Mouse (Mus musculus) midbrain, embryonic 12.5 days (tissue): ENCODE results near the gene Aldh16a1. TPM values are rescaled to one million over a fixed set of nuclear protein-coding genes. Genes with fewer than 3 reads are reported as not detected.
A peak's percentile ranks its signal among the peaks of the same experiment; 100 is the strongest.

Experiments used
- ATAC-seq: fragments of 200-750 bp; cut with Nextera tagmentation; 2 replicates; pipeline ENCODE4 v1.8.0; 2017; ENCODE audit warnings: low read depth, moderate TSS enrichment, moderate library complexity; ENCODE audit not compliant: low FRiP score
- H3K27ac ChIP-seq: fragments of 300-500 bp; sonication (generic); replicated peaks from 2 replicates; pipeline ENCODE4 v1.5.1; 2016; ENCODE audit warnings: mild to moderate bottlenecking
- H3K27me3 ChIP-seq: fragments of 300-500 bp; sonication (generic); 2 replicates; pipeline ENCODE4 v1.6.1; 2016; ENCODE audit warnings: mild to moderate bottlenecking
- H3K36me3 ChIP-seq: fragments of 300-500 bp; sonication (generic); 2 replicates; pipeline ENCODE4 v1.6.1; 2016
- H3K4me1 ChIP-seq: fragments of 300-500 bp; sonication (generic); 2 replicates; pipeline ENCODE4 v1.6.1; 2016
- H3K4me2 ChIP-seq: fragments of 300-500 bp; sonication (generic); replicated peaks from 2 replicates; pipeline ENCODE4 v1.6.1; 2016; ENCODE audit warnings: mild to moderate bottlenecking, moderate library complexity
- H3K4me3 ChIP-seq: fragments of 300-500 bp; sonication (generic); 2 replicates; pipeline ENCODE4 v1.5.1; 2016; ENCODE audit warnings: mild to moderate bottlenecking
- H3K9ac ChIP-seq: fragments of 300-500 bp; sonication (generic); replicated peaks from 2 replicates; pipeline ENCODE4 v1.6.1; 2016; ENCODE audit warnings: mild to moderate bottlenecking, moderate library complexity
- H3K9me3 ChIP-seq: fragments of 300-500 bp; sonication (generic); 2 replicates; pipeline ENCODE4 v1.6.1; 2016; ENCODE audit warnings: mild to moderate bottlenecking
- WGBS: fragments of 180-500 bp; shearing (Covaris S2); methylation state at CpG from one replicate; pipeline ENCODE4 v1.1.7; 2016; 5-methylcytosine and 5-hydroxymethylcytosine counted together
- microRNA counts: library from miRNA; unstranded; fragments of <30 nt; microRNA quantifications from one replicate; lab custom pipeline; 2017
- microRNA-seq: library from miRNA; unstranded; fragments of <30 nt; microRNA quantifications from one replicate; pipeline ENCODE4, GENCODE M21; 2017
- polyA plus RNA-seq: library from polyadenylated mRNA; unstranded; fragments of >200 nt; fragmentation: Nextera tagmentation; extraction: Ambion mirVana; gene quantifications from 2 replicates; pipeline ENCODE4 v1.2.1, GENCODE M21; 2016

The Aldh16a1 gene
- polyA plus RNA-seq, 1 experiment from 2014 or later, result 38.0 TPM

GRCm38 (mm10) chr7:45092048-45092447 lies 62.3 kb downstream of the Aldh16a1 start, which contains the start of gene Rcn3:
TSS of gene Rcn3 (minus strand) at chr7:45092221.
- Histone ChIP-seq H3K27ac (no peak within 1 kb of the TSS; the same call in 1 of the 2 replicates), H3K4me3 (peak within 1 kb of the TSS; percentile 50), H3K9ac (peak within 1 kb of the TSS; percentile 58), H3K4me1 (peaks cover 10% of the 10 kb centered on the region), H3K36me3 (peaks cover 4% of the 10 kb centered on the region; the same call in 1 of the 2 replicates), H3K4me2 (peak within 1 kb of the TSS; percentile 74), H3K9me3 (no peaks in the 10 kb centered on the region), H3K27me3 (peaks cover 14% of the 10 kb centered on the region; the same call in 1 of the 2 replicates)
- WGBS, result 0% methylated on average over 16 of the region's 16 CpGs
- peak; percentile 93 for ATAC-seq

DNA sequence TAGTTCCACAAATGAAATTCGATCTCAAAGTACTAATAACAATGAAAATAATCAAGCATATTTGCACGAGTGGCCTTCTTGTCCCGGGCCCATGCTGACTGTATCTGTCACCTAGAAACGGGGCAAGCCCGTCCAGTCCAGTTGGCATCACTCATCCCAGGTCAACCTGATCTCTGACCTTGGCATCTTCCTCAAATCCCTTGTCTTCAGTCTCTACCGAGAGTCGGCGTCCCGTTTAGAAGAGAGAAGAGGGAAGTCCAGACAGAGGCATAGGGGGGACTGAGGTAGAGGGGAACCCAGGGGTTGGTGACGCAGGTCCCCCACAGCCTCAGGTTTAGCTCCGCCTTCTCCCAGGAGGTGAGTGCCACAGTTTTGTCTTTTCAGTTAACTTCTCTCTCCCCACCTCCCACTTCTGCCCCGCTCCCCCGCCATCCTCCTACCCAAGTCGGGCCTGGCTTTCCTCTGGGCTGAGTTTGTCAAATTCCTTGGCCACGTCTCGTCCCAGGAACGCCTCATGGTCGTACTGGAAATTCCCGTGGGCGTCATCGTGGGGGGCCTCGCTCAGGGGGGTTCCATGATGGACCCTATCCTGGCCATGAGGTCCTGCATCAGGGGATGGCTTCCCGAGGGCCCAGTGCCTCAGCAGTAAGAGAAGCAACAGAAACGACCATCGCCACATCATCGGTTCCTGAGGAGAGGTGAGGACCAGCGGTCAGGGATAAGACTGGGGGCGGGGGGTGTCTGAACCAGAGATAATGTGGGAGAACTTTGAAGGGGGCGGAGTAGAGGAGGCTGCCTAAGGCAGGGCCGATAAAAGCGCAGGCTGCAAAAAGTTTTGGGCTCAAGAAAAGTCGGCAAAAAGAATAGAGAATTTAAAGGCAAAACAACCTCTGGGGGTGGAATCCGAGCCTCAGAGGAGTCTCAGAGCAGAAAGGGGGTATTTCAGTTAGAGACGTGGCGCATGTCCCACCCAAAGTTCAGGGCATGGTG lies 63.1 kb downstream of the Aldh16a1 start:
- Histone ChIP-seq H3K4me2 (peak overlapping the region; percentile 74), H3K4me1 (peaks cover 10% of the 10 kb centered on the region), H3K9me3 (no peaks in the 10 kb centered on the region), H3K27me3 (peaks cover 14% of the 10 kb centered on the region; the same call in 1 of the 2 replicates), H3K36me3 (peaks cover 12% of the 10 kb centered on the region), H3K27ac (no peak overlapping the region), H3K4me3 (peak overlapping the region; percentile 50), H3K9ac (peak overlapping the region; percentile 58)
- WGBS, result 15% methylated on average over 35 of the region's 35 CpGs
- peak; percentile 55 for ATAC-seq

MicroRNAs within 50 kb of the gene (microRNA counts, 519-probe panel; counts per million panel counts)
- microRNA mmu-miR-150 (lab: Ali Mortazavi, UCI), result 3,277 counts per million, percentile 13 among the panel's probes with 10 or more counts

Small RNA genes lying within 50 kb of the gene (microRNA-seq; reads per million reads assigned to microRNA genes)
- gene Mir150 (19.7 reads per million, percentile 32 among the genes with 10 or more reads in this experiment), gene Mir5121 (14.9 reads per million, percentile 31 among the genes with 10 or more reads in this experiment), gene Mir7055 (not detected)

Other genes starting within 250 kb of the Aldh16a1 start
- 91.0 and 92.9 TPM in 2 replicates for gene Ap2a1, start 225.1 kb downstream of the Aldh16a1 start, polyA plus RNA-seq
- gene Tsks, start 211.4 kb downstream of the Aldh16a1 start, polyA plus RNA-seq, result 0.20 TPM in 1 of 2 replicates, not detected in the other
- gene Cpt1c, start 179.7 kb downstream of the Aldh16a1 start, polyA plus RNA-seq, result 40.6 and 43.7 TPM in 2 replicates
- 643 and 658 TPM in 2 replicates for gene Prmt1, start 168.0 kb downstream of the Aldh16a1 start, polyA plus RNA-seq
- 66.7 and 70.6 TPM in 2 replicates for gene Irf3, start 156.9 kb downstream of the Aldh16a1 start, polyA plus RNA-seq
- 50.5 and 54.7 TPM in 2 replicates for gene Bcl2l12, start 155.9 kb downstream of the Aldh16a1 start, polyA plus RNA-seq
- gene Scaf1, start 138.2 kb downstream of the Aldh16a1 start, polyA plus RNA-seq, result 48.1 and 52.4 TPM in 2 replicates
- 15.6 and 17.3 TPM in 2 replicates for gene Rras, start 136.6 kb downstream of the Aldh16a1 start, polyA plus RNA-seq
- gene Prr12, start 101.7 kb downstream of the Aldh16a1 start, polyA plus RNA-seq, result 13.7 and 14.1 TPM in 2 replicates
- 53.6 and 54.6 TPM in 2 replicates for gene Nosip, start 92.2 kb downstream of the Aldh16a1 start, polyA plus RNA-seq
- 15.9 and 17.8 TPM in 2 replicates for gene Prrg2, start 91.9 kb downstream of the Aldh16a1 start, polyA plus RNA-seq
- 106 and 151 TPM in 2 replicates for gene Rcn3, start 62.4 kb downstream of the Aldh16a1 start, polyA plus RNA-seq
- gene Fcgrt, start 50.7 kb downstream of the Aldh16a1 start, polyA plus RNA-seq, result 17.3 and 25.9 TPM in 2 replicates
- gene Rps11, start 30.1 kb downstream of the Aldh16a1 start, polyA plus RNA-seq, result 1,160 and 1,195 TPM in 2 replicates
- 1,022 and 1,026 TPM in 2 replicates for gene Rpl13a, start 25.8 kb downstream of the Aldh16a1 start, polyA plus RNA-seq
- 0.25 and 0.45 TPM in 2 replicates for gene Gm45713, start 18.4 kb downstream of the Aldh16a1 start, polyA plus RNA-seq
- 0.64 and 1.2 TPM in 2 replicates for gene Flt3l, start 18.2 kb downstream of the Aldh16a1 start, polyA plus RNA-seq
- 92.3 and 103 TPM in 2 replicates for gene Pih1d1, start 281 bp downstream of the Aldh16a1 start, polyA plus RNA-seq
- gene Slc17a7, start 9.4 kb upstream of the Aldh16a1 start, polyA plus RNA-seq, result 0.61 and 1.0 TPM in 2 replicates
- gene Gfy, start 25.0 kb upstream of the Aldh16a1 start, polyA plus RNA-seq, result not detected in 2 replicates
- gene Pth2, start 26.4 kb upstream of the Aldh16a1 start, polyA plus RNA-seq, result 1.3 and 2.4 TPM in 2 replicates
- 0.63 and 0.75 TPM in 2 replicates for gene Ccdc155, start 50.3 kb upstream of the Aldh16a1 start, polyA plus RNA-seq
- gene Dkkl1, start 57.6 kb upstream of the Aldh16a1 start, polyA plus RNA-seq, result 1.0 and 1.4 TPM in 2 replicates
- gene Tead2, start 61.2 kb upstream of the Aldh16a1 start, polyA plus RNA-seq, result 237 and 248 TPM in 2 replicates
- gene Cd37, start 84.5 kb upstream of the Aldh16a1 start, polyA plus RNA-seq, result 1.3 and 1.7 TPM in 2 replicates
- 0.14 TPM in 1 of 2 replicates, not detected in the other for gene Slc6a16, start 86.5 kb upstream of the Aldh16a1 start, polyA plus RNA-seq
- not detected in 2 replicates for gene Slc6a21, start 122.9 kb upstream of the Aldh16a1 start, polyA plus RNA-seq
- 7.9 and 8.2 TPM in 2 replicates for gene Trpm4, start 179.2 kb upstream of the Aldh16a1 start, polyA plus RNA-seq
- 0.24 TPM in 1 of 2 replicates, not detected in the other for gene Hrc, start 180.7 kb upstream of the Aldh16a1 start, polyA plus RNA-seq
- gene Ppfia3, start 212.4 kb upstream of the Aldh16a1 start, polyA plus RNA-seq, result 15.0 and 15.4 TPM in 2 replicates
- 2.6 and 2.9 TPM in 2 replicates for gene Lin7b, start 216.0 kb upstream of the Aldh16a1 start, polyA plus RNA-seq
- gene Snrnp70, start 241.2 kb upstream of the Aldh16a1 start, polyA plus RNA-seq, result 294 and 300 TPM in 2 replicates